In the genomic region with DNA sequence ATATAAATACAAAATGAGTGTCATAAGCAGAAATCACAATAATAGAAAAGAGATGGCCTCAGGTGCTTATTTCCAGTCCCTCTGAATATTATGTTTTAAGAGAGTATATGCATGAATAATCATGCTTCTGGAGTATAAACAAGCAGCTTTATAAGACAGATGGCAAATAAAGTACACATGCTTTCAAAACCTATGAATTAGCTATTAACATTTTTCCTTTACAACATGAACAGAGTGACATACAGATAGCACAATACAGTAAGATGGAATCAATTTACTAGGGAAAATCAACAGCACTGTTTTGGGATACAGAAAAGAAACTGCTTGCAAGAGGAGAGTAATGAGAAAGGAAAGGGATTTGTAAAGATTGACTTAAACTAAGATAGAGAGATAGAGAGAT, we compare ENCODE assay signal across 28 mouse cellular contexts.
"Had no signal": no experiment of that assay in that cellular context is flagged by ENCODE, and none has a peak within 500 bp of the region (broad histone marks: within the 10 kb centered on the region; RNA-seq: fewer than 3 reads in every experiment).

No protein-coding gene starts in this region.

- DNase-seq: gastrocnemius, adult 2 months; gastrocnemius, postnatal 10 days; gastrocnemius, postnatal 25 days; heart, adult 18-20 months; heart, postnatal 10 days; heart, postnatal 4 days; kidney, adult 18-20 months; kidney, adult 8-10 months; kidney, postnatal 10 days; kidney, postnatal 25 days; kidney, postnatal 4 days; liver; liver, embryonic 13.5 days had no signal

- H3K4me3 ChIP-seq: gastrocnemius, adult 2 months; heart, embryonic 10.5 days; heart, embryonic 12.5 days; hindbrain, embryonic 10.5 days; hindbrain, embryonic 12.5 days; intestine, embryonic 15.5 days; layer of hippocampus, adult 2 months; left cerebral cortex, adult 2 months; limb, embryonic 10.5 days; limb, embryonic 12.5 days; liver, embryonic 13.5 days; liver, embryonic 15.5 days had no signal

- H3K4me1 ChIP-seq: heart, embryonic 10.5 days; heart, embryonic 12.5 days; hindbrain, embryonic 10.5 days; hindbrain, embryonic 12.5 days; intestine, embryonic 15.5 days; limb, embryonic 10.5 days; limb, embryonic 12.5 days; liver, embryonic 13.5 days; liver, embryonic 15.5 days had no signal

- H3K9ac ChIP-seq: heart, embryonic 12.5 days; hindbrain, embryonic 12.5 days; hindbrain, embryonic 14.5 days; intestine, embryonic 15.5 days; limb, embryonic 12.5 days; liver, embryonic 13.5 days; liver, embryonic 15.5 days had no signal

- H3K27me3 ChIP-seq: heart, embryonic 12.5 days; hindbrain, embryonic 12.5 days; intestine, embryonic 15.5 days; limb, embryonic 12.5 days; liver, embryonic 13.5 days; liver, embryonic 15.5 days had no signal

- H3K4me2 ChIP-seq: heart, embryonic 12.5 days; hindbrain, embryonic 12.5 days; hindbrain, embryonic 14.5 days; intestine, embryonic 15.5 days; limb, embryonic 12.5 days; liver, embryonic 11.5 days; liver, embryonic 13.5 days; liver, embryonic 15.5 days had no signal

- H3K27ac ChIP-seq: gastrocnemius, adult 2 months; heart, embryonic 10.5 days; hindbrain, embryonic 10.5 days; hindbrain, embryonic 12.5 days; hindbrain, embryonic 14.5 days; intestine, embryonic 15.5 days; layer of hippocampus, adult 2 months; left cerebral cortex, adult 2 months; limb, embryonic 10.5 days; limb, embryonic 12.5 days; liver, embryonic 13.5 days; liver, embryonic 15.5 days had no signal

- H3K36me3 ChIP-seq: heart, embryonic 10.5 days; heart, embryonic 12.5 days; hindbrain, embryonic 10.5 days; hindbrain, embryonic 12.5 days; intestine, embryonic 15.5 days; limb, embryonic 10.5 days; limb, embryonic 12.5 days; liver, embryonic 13.5 days; liver, embryonic 15.5 days had no signal

- H3K9me3 ChIP-seq: heart, embryonic 10.5 days; heart, embryonic 12.5 days; hindbrain, embryonic 10.5 days; hindbrain, embryonic 12.5 days; intestine, embryonic 15.5 days; limb, embryonic 10.5 days; limb, embryonic 12.5 days; liver, embryonic 13.5 days; liver, embryonic 15.5 days had no signal

- ATAC-seq: hindbrain, embryonic 16.5 days; inflammation-experienced regulatory T-cells, adult 6 months; intestine, embryonic 15.5 days; intestine, postnatal 0 days had no signal
